Mouse (Mus musculus): ENCODE data around the gene Gm5414. TPM values are rescaled to one million over a fixed set of nuclear protein-coding genes. Genes with fewer than 3 reads are reported as not detected.

The Gm5414 gene
- not detected for total RNA-seq (2021)
- long read RNA-seq, experiment 1 = 0 reads
- long read RNA-seq, experiment 2 = 0 reads

DNA sequence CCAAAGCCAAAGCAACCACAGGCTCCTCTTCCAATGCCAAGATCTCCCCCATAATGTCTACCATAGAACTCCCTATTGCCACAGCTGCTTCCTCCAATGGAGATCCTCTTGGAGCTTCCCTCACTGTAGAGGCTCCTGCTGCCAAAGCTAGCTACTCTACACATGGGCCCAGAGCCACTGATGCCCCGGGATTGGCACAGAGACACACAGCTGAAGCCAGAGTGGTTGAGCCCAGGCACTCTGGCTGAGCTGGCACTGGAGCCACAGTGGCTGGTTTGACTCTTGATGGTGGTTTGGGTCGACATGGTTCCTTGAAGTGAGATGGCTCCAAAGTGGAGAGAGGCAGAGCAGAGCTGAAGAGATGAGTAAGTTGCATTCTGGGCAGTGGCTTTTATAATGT, at the start of gene Gm5414:
TSS of gene Gm5414 (minus strand) at position 305 of the 400 bp plus-strand sequence.
- no peak for DNase-seq
- TF ChIP-seq CTCF (IDR thresholded peaks at IDR 0.05) = no peak
- no peak within 1 kb of the TSS for H3K27ac ChIP-seq
- no peak within 1 kb of the TSS for H3K4me3 ChIP-seq
- intact Hi-C loops (cut with DNase I) = no loop called here

DNA sequence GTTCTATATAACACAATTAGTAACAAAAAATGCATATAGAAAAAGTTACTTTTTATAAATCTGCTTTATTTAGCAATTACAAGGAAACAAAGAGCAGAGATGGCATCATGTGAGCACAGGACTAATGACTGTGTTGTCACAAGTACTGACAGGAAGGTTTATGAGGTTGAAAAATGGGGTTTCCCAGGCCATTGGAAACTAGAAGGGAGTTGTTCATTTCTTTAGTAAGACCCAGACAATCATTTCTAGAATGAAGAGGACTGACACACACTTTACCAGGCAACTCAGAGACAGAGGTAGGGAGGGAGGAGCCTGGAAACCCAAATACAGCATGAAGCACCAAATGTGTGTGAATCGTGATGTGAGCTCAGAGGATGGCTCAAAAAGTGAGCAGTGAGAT, 48.0 kb upstream of the Gm5414 start:
- no peak overlapping the region for H3K4me3 ChIP-seq
- TF ChIP-seq CTCF (IDR thresholded peaks at IDR 0.05) = no peak

GRCm38 (mm10) chr15:101652736-101653265, 24.8 kb upstream of the Gm5414 start:
- no peak for DNase-seq
- H3K4me3 ChIP-seq = no peak overlapping the region
- no peak for TF ChIP-seq CTCF (IDR thresholded peaks at IDR 0.05)
- no peak overlapping the region for H3K27ac ChIP-seq
- intact Hi-C loops (cut with DNase I) = no loop called here

More for the DNA sequence above, 48.0 kb upstream of the Gm5414 start:
- intact Hi-C loops (cut with DNase I) = no loop called here
- no peak for DNase-seq
- H3K27ac ChIP-seq = no peak overlapping the region

- H3K4me3 ChIP-seq = no peak within 1 kb of the TSS
- DNase-seq = no peak
- TF ChIP-seq CTCF (IDR thresholded peaks at IDR 0.05) = no peak
- H3K27ac ChIP-seq = no peak within 1 kb of the TSS
- intact Hi-C loops (cut with DNase I) = no loop called here
Measured at GRCm38 (mm10) chr15:101647280-101647679, 19.3 kb upstream of the Gm5414 start, which contains the start of gene Gm5478. TSS of gene Gm5478 (minus strand) at chr15:101647380.

GRCm38 (mm10) chr15:101599123-101599522, 28.9 kb downstream of the Gm5414 start:
- no peak for TF ChIP-seq CTCF (IDR thresholded peaks at IDR 0.05)
- no peak overlapping the region for H3K4me3 ChIP-seq
- no peak overlapping the region for H3K27ac ChIP-seq
- intact Hi-C loops (cut with DNase I) = no loop called here
- no peak for DNase-seq

- DNase-seq = no peak
- peak; percentile 19; the same call in 1 of the 2 replicates for TF ChIP-seq CTCF (IDR thresholded peaks at IDR 0.05)
- intact Hi-C loops (cut with DNase I) = no loop called here
- Histone ChIP-seq H3K27ac (no peak overlapping the region), H3K4me3 (no peak overlapping the region)
Measured at GRCm38 (mm10) chr15:101588216-101588615, 39.8 kb downstream of the Gm5414 start.

- no peak for DNase-seq
- no peak for TF ChIP-seq CTCF (IDR thresholded peaks at IDR 0.05)
- Histone ChIP-seq H3K4me3 (no peak overlapping the region), H3K27ac (no peak overlapping the region)
- intact Hi-C loops (cut with DNase I) = no loop called here
Measured at GRCm38 (mm10) chr15:101584456-101584855, 43.5 kb downstream of the Gm5414 start.

DNA sequence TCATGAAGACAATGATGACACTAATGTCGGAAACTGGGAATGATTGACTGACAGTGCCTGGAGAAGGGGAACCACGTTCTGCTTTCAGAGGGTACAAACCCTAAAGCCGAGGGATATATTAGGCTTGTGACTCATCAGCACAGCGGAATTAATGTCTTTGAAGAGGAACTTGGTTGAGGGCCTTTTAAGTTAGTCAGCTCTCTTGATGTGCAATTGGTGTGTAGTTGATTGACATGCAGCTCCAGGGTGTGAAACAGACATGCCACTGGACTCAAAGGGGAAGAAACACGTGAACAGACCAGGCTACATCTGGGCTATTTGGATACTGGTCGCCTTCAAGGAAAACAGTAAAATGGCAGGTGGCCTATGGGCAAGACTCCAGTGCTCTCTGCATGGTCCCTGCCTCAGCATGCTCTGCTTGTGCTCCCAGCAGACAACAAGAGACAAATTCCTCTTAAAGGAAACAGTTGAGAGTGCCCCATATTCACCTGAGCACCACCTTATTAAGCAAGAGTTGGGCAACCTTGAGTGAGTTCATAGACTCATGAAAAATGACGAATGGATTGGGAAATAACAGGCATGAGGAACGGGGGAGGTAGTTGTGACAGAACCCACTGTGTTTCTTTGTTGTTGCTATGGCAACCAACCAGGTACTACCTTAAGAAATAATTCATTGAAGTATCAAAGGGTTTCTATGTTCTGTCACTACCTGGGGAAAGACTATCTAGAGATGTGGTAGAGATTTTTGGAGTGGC, 44.6 kb downstream of the Gm5414 start:
- no peak overlapping the region for H3K27ac ChIP-seq
- intact Hi-C loops (cut with DNase I) = no loop called here
- no peak overlapping the region for H3K4me3 ChIP-seq
- no peak for TF ChIP-seq CTCF (IDR thresholded peaks at IDR 0.05)
- DNase-seq = no peak

DNA sequence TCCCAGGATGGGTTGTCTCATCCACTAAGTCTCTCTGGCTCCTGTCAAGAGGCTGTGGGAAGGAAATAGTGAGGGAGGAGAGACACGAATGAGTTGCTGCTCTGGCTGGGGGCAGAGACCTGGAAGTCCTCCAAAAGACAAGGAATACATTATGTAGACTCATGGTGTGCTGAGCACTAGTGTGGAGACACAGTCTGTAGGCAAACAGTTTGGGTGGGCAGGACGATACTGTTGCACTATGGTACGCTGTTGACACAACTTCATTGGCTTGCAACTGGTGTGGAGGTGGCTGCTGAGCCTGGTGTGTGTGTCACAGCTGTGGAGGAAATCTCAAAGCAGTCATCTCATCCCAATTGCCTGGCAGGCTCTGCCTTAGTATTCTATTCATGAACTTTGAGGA, 46.3 kb downstream of the Gm5414 start:
- no peak for TF ChIP-seq CTCF (IDR thresholded peaks at IDR 0.05)
- Histone ChIP-seq H3K4me3 (no peak overlapping the region), H3K27ac (no peak overlapping the region)
- intact Hi-C loops (cut with DNase I) = no loop called here
- DNase-seq = no peak

DNA sequence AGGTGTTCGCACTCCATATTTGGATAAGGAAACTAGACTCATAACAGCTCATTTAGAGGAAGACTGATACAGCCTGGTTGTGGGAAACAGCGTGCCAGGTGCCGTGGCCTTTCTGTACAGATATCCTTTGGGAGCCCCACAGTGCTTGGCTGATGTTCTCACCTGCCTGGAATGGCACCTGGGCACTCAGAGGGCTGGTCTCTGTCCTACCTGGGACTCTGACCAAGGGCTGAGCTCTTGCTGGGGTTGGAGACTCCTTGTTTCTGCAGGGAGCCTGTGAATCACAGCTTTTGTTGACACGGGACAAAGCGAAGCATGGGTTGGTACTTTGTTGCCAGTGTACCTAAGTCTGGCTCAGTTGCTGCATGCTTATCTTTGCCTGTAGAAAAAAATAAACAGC, 52.5 kb downstream of the Gm5414 start:
- no peak for TF ChIP-seq CTCF (IDR thresholded peaks at IDR 0.05)
- Histone ChIP-seq H3K27ac (no peak overlapping the region), H3K4me3 (no peak overlapping the region)
- intact Hi-C loops (cut with DNase I) = no loop called here
- no peak for DNase-seq

Small RNAs within 50 kb of the gene (microRNA-seq; reads per million reads assigned to microRNA genes)
- gene Gm44383 = not detected
- not detected for gene Gm44479

Other genes starting within 250 kb of the Gm5414 start
- not detected for gene Krt7, start 217.1 kb downstream of the Gm5414 start, total RNA-seq (2021)
- not detected for gene Krt87, start 189.4 kb downstream of the Gm5414 start, total RNA-seq (2021)
- not detected for gene Krt88, start 180.4 kb downstream of the Gm5414 start, total RNA-seq (2021)
- gene Krt81, start 164.4 kb downstream of the Gm5414 start, total RNA-seq (2021) = not detected
- gene Krt86, start 154.7 kb downstream of the Gm5414 start, total RNA-seq (2021) = not detected
- gene Krt83, start 136.7 kb downstream of the Gm5414 start, total RNA-seq (2021) = not detected
- not detected for gene Gm49425, start 110.9 kb downstream of the Gm5414 start, total RNA-seq (2021)
- not detected for gene Krt84, start 95.4 kb downstream of the Gm5414 start, total RNA-seq (2021)
- not detected for gene Krt82, start 77.5 kb downstream of the Gm5414 start, total RNA-seq (2021)
- gene Krt90, start 65.2 kb downstream of the Gm5414 start, total RNA-seq (2021) = not detected
- gene Krt75, start 54.3 kb downstream of the Gm5414 start, total RNA-seq (2021) = not detected
- gene Gm5478, start 19.2 kb upstream of the Gm5414 start, total RNA-seq (2021) = not detected
- not detected for gene Krt6b, start 52.1 kb upstream of the Gm5414 start, total RNA-seq (2021)
- gene Krt6a, start 66.1 kb upstream of the Gm5414 start, total RNA-seq (2021) = not detected
- gene Krt5, start 84.7 kb upstream of the Gm5414 start, total RNA-seq (2021) = not detected
- not detected for gene Krt71, start 114.9 kb upstream of the Gm5414 start, total RNA-seq (2021)
- not detected for gene Krt72, start 158.3 kb upstream of the Gm5414 start, total RNA-seq (2021)
- gene Krt73, start 174.2 kb upstream of the Gm5414 start, total RNA-seq (2021) = not detected
- gene Krt2, start 190.0 kb upstream of the Gm5414 start, total RNA-seq (2021) = not detected
- not detected for gene Krt1, start 222.6 kb upstream of the Gm5414 start, total RNA-seq (2021)
- gene Krt77, start 241.5 kb upstream of the Gm5414 start, total RNA-seq (2021) = not detected

All from gastrocnemius, adult 2 months (tissue).